Mouse (Mus musculus) gastrocnemius, postnatal 14 days (tissue): ENCODE results near the gene Rab10. TPM values are rescaled to one million over a fixed set of nuclear protein-coding genes. Genes with fewer than 3 reads are reported as not detected.
A peak's percentile ranks its signal among the peaks of the same experiment; 100 is the strongest.

ENCODE experiments used
- DNase-seq: peaks from one replicate; pipeline ENCODE4 v3.0.0; 2021; ENCODE audit warnings: mixed read lengths
- intact Hi-C: fragments of 180-260 bp; cut with DNase I; formaldehyde crosslinking; loops from one replicate; pipeline ENCODE4 v1.15.1; 2025; ENCODE audit warnings: low total_unique reads
- long read RNA-seq, 2 experiments: library from polyadenylated mRNA; stranded (forward); transcript quantifications; one replicate each; pipeline ENCODE4 v2.0.0; 2021
- total RNA-seq, 2 experiments: library from RNA; stranded (reverse); gene quantifications; 2 replicates each; pipeline ENCODE4 v1.2.3; 2021

Rab10 gene
- 100 to 1,000 TPM; 212 to 213 TPM for total RNA-seq
- long read RNA-seq, experiment 1, transcript Rab10-201 (6 exons, 3,513 nt): major isoform, 328 of 353 reads
- long read RNA-seq, experiment 1, partial matches to known transcripts: 6 of 353 reads
- long read RNA-seq, experiment 1, other reads (novel, unspliced or antisense): 19 of 353 reads
- long read RNA-seq, experiment 2, transcript Rab10-201 (6 exons, 3,513 nt): major isoform, 371 of 397 reads
- long read RNA-seq, experiment 2, partial matches to known transcripts: 4 of 397 reads
- long read RNA-seq, experiment 2, other reads (novel, unspliced or antisense): 22 of 397 reads

- DNase-seq: peak; percentile 99
Measured at GRCm38 (mm10) chr12:3309391-3310320, at the start of gene Rab10. Gene Rab10 (minus strand): TSS chr12:3309969.

GRCm38 (mm10) chr12:3359302-3359701 is 49.5 kb upstream of the Rab10 start:
- DNase-seq: peak; percentile 74
- intact Hi-C loops: no loop called here

More at GRCm38 (mm10) chr12:3309391-3310320, at the start of gene Rab10:
- intact Hi-C loops: loop anchor here (10.0 kb wide), 1 partner anchor 55 kb away; no protein-coding TSS in a partner anchor

DNA sequence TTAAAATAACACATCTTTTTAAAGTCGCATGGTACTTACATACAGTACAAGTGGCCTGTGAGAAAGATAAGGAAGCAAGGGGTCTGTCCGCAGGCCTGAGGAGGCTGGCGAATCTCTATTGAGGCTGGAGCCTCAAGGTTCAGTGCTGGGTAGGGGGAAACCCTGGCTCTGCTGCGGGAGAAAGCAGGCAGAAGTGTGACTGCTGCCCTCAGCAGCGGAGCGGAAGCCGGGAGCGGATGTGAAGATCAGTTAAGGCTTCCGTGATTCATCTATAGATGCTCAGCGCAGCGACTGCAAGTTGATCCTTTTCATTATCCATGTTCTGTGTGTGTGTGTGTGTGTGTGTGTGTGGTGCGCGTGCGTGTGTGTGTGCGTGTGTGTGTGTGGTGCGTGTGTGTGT is 47.1 kb upstream of the Rab10 start:
- intact Hi-C loops: no loop called here
- no peak for DNase-seq

- no peak for DNase-seq
- intact Hi-C loops: no loop called here
Measured at GRCm38 (mm10) chr12:3355068-3355467, 45.3 kb upstream of the Rab10 start.

DNA sequence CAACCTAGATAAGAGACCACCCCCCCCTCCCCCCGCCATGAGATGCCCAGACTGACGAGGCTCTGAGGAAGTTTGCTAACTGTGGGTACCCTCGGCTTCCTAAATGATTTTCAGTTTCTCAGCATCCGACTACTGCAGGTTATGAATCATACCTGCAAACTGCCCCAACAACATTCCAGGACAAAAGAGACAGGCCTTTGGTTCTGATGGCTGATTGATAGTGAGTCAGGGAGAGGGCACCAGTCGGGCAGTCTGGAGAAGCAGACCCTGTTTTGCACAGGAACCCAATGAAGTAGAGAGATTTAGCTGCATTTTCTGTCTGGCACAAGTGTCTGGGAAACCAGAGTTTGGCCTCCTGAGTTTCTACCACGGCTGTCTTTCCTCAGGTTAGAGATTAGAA is 42.4 kb upstream of the Rab10 start:
- intact Hi-C loops: no loop called here
- no peak for DNase-seq

GRCm38 (mm10) chr12:3350136-3350535 is 40.4 kb upstream of the Rab10 start:
- intact Hi-C loops: no loop called here
- peak; percentile 55 for DNase-seq

DNA sequence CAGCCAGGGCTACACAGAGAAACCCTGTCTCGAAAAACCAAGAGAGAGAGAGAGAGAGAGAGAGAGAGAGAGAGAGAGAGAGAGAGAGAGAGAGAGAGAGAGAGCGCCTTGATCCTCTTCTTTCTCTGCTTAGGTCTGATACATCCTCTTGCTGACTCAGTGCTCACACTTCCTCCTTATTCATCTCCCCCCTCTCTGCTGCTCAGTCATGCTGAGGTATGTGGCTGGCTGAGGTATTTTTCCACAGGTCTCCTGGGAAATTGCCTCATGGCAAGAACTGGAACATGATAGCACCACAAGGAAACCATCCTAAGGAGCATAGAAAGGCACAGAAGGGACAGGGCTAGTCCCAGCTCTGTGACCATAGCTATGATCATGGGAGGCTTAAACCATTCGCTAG is 39.6 kb upstream of the Rab10 start:
- intact Hi-C loops: no loop called here
- DNase-seq: no peak

DNA sequence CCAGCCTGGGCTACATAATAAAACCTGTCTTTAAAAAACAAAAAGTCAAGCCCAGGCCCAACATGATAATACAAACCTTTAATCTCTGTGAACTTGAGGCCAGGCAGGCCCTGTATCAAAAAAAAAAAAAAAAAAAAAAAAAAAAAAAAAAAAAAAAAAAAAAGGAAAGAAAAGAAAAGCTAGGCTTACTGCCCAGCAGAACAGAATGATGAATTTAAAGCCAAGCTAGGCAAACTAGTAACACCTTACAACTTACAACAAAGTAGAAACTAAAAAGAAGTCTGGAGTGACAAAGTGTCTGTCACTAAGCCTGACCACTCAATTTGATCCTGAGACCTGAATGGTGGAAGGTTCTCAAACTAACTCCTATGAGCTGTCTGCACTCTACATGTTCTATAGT is 37.9 kb upstream of the Rab10 start:
- intact Hi-C loops: no loop called here
- DNase-seq: no peak

DNA sequence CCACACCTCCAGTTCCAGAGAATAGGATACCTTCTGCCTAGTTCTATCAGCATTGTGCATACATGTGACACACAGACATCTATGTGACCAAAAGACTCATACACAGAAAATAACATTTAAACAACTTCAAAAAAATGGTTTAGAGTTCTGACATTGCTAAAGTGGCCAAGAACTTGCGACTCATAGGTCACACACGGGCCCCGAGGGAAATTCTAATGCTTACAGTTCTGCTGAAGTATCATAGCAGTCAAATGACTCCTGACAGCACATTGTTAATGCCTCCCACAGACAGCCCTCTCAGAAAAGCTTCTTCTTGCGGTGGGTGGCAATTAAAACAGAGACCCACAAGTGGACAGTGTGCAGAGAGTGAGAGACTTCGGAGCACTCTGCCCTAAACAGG is 35.3 kb upstream of the Rab10 start:
- no peak for DNase-seq
- intact Hi-C loops: no loop called here

DNA sequence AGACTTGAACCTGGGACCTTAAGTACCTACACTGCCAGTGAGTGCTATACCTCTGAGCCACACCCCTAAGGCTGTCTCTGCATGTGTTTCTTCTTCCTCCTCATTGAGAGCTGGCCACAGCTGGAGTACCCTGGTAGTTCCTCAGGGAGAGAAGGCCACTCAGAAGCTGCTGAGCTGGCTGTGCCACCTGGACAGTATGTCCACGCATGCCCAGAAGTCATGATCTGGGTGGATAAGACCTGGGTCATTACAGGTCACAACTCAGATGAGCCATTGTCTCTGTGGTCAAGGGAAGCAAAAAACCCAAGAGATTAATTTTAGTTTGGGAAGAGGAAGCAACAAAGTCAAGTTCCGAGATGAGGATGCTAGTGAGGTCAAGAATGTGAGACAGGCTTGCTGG is 34.4 kb upstream of the Rab10 start:
- no peak for DNase-seq
- intact Hi-C loops: no loop called here

DNA sequence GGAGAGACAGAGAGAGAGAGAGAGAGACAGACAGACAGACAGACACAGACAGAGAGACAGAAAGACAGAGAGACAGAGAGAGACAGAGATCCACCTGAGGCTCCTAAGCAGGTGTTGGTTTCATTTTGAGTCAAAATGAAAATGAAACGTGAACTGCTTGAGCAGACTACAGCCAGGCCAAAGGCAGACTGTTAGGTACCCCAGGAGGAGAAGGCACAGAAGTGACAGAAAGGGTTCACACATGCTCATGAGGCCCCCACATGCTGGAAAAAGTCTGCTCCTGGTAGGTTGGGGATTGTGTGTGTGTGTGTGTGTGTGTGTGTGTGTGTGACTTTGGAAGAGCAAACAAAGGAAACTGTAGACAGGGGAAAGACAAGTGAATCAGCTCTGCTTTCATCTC is 29.2 kb upstream of the Rab10 start:
- DNase-seq: no peak
- intact Hi-C loops: no loop called here

DNA sequence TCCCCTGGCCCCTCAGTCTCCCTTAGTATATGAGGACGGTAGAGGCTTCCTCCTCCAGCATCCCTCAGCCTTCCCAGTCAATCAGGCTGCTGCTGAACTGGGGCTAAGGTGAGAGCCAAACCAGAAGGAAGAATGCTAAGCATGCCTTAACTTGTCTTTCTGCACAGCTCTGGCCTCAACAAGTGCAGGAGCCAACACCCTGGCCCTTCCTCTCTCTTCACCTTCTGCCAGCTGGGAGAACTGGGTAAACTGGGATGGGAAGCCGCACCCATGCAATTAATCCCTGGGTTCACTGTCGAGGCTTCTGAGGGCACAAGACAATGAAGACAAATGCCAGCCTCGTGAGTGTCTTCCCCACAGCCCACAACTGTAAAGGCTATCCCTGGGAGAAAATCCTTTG is 19.9 kb upstream of the Rab10 start:
- intact Hi-C loops: no loop called here
- no peak for DNase-seq

DNA sequence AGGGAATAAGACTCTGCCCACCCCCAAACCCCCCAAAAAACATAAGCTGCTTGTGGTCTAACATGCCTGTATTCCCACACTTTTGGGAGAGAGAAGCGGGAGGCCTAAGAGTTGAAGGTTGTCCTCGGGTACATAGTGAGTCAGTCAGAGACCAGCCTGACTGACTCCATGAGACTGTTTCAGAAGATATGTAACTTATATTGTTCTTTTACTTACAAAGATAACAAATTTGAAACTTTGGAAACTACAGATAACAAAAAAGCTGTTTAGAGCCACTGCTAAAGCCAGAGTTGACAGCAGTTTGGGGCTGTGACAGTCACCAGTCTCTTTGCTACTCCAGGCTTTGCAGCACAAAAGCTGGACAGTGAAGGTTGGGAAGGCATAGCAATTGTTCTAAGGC is 15.5 kb upstream of the Rab10 start:
- no peak for DNase-seq
- intact Hi-C loops: no loop called here

DNA sequence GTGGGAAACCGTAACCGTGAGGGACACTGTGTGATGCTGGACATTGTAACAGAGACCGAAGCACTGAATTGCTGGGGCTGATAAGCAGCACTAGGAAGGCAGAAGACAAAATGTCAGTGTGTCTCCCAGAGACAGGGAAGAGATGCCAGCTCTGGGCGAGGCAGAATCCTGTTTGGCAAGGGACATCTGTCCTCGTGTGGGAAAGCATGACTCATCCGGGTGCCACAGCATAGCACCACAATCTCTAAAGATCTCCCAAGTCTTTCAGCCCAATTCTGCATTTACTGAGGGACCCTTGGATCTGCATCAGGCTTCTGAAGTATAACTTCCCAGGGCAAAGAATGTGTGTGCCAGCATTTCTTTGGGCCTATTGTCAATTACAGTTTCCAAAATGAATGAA is 13.5 kb upstream of the Rab10 start:
- intact Hi-C loops: no loop called here
- DNase-seq: peak; percentile 55

DNA sequence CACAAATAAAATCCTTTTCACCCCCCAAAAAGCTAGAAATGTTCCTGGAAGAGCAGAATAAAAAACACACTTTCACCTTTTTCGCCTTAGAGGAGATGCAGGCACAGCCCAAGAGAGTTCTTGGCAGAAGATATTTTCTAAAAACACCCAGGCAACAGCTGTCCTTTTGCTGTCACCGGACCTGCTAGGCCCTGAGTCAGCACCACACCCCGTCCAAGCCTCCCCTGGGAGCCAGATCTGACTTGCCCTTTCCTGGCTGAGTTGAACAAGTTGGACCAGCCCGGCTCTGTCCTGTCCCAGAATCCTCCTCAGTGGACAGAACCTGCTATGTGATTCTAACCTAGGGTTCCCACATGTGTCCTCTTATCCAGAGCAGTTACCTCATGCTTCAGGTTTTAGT is 9.6 kb upstream of the Rab10 start:
- intact Hi-C loops: no loop called here
- peak; percentile 85 for DNase-seq

DNA sequence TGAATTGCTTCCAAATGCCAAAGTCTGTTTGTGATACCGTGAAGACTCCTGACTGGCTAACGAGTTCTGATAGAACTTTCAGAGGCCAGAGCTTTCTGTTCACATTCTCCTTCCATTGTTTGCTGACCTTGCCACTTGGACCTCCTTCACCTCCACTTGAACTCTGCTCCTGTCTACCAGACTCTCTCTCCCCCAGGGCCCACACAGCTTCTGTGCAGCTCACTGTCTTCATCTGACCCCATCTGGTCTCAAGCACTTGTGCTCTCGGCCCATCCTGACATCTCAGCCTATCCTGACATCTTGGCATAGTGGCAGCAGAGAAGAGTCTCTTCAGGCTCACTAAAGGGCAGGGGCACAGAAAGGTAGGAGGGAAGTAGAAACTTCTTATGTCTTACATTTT is 7.2 kb upstream of the Rab10 start:
- intact Hi-C loops: no loop called here
- no peak for DNase-seq

DNA sequence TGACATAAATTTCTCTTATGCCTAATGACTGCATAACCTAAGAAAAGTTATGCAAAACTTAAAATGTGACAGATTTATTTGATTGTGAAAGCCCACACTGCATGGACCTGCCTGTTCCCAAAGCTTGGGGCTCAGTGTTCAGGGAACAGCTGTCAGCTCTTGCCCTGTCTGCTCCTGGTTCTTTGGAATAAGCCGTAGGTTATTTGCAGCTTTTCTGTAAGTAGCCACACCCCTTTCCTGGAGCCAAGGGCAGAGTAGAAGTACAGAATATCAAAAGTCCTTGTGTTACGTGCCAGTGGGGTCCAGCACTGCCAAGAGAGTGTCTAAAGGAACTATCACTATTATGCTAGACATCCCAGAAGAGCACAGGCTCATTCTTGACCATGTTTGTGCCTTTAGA is 6.3 kb upstream of the Rab10 start:
- peak; percentile 49 for DNase-seq
- intact Hi-C loops: no loop called here

DNA sequence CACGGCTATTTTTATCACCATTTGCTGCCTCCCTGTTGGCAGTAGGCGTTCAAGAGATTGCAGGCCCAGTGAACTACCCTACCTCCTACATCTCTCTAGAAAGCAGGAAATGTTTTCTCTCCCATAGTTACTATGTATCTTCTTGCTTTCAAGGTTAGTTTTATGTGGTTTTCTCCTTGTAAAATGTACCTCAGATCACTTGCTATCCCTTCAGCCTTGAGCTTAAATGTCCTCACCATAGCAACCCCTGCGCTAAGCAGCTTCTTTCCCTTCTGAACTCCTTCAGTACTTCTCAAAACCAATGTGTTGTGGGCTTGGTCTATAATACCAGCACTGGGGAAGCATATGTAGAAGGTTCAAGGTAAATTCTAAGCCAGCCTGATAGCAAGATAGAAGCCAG is 3.1 kb upstream of the Rab10 start:
- intact Hi-C loops: no loop called here
- DNase-seq: no peak

DNA sequence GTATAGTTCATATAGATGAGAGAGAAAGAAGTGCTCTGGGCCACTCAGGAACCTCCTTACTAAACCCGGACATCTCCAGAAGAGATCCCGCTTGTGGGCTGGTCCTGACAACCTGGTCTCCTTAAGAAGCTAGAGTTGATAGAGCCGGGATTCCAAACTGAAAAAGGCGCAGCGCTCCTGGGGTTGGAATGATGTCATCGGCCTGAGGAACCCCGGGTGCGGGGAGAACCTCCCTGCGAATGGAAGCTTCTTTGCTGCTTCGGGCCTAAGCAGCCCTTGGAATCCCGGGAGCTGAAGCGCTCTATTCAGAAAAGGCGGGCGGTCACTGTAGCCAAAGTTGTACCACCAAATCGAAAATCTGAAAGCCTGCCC is 538 bp upstream of the Rab10 start:
- intact Hi-C loops: no loop called here
- DNase-seq: no peak

DNA sequence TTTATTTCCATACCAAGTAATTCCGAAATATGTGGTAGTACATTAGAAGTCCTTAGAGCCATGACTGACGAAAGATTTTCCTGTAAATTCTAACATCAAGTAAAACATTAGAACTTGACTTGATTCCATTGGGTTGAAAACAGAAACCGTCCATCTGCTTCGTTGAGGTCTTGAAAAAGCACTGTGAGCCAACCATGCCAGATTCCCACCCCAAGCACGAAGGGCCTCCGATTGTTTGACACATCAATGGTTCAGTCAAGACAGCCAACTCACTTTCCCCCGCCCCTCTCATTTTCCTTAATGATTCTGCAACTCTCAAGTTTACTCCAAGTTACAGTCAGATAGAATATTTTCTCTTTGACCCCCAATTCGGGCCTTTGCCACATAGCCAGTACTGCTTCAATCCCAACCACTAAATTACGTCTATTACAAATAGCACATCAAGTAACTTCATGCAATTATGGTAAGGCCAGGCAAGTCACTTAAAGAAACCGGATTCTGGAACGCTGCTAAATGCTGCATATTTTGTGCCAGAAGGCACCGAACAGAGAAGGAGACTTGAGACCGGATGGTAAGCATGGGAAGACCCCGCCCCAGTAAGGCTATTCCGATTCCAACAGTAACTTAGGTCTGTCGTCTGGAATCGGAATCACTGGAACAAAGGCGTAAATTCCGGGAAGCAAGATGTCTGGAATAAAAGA is 1.1 kb downstream of the Rab10 start:
- intact Hi-C loops: loop anchor here (10.0 kb wide), 1 partner anchor 54 kb away; no protein-coding TSS in a partner anchor
- no peak for DNase-seq
